8 mouse cellular contexts compared by ENCODE assay signal in genomic region chr1:127827325-127827724, GRCm38 (mm10). TPM values are rescaled to one million over a fixed set of nuclear protein-coding genes. Genes with fewer than 3 reads are reported as not detected.
DNase-seq lines count a peak whose midpoint lies in the region; ATAC-seq and TF ChIP-seq lines count a peak whose summit lies in the region.

No protein-coding gene starts in this region.

- H3K9ac ChIP-seq in intestine, postnatal 0 days (ENCODE audit: low read depth, low read length) = no peak overlapping the region
- no peak overlapping the region for H3K9ac ChIP-seq in stomach, postnatal 0 days (ENCODE audit: low read length)

- no peak for TF ChIP-seq POLR2A in spleen, adult 2 months (IDR thresholded peaks at IDR 0.05; ENCODE audit: low read depth, low read length)

- peak; percentile 49; the same call in 1 of the 2 replicates for ATAC-seq in intestine, postnatal 0 days
- no peak for ATAC-seq in stomach, postnatal 0 days (ENCODE audit: low FRiP score, low TSS enrichment)

- no peak overlapping the region for H3K4me2 ChIP-seq in intestine, postnatal 0 days (replicated peaks; ENCODE audit: low read depth)
- no peak overlapping the region for H3K4me2 ChIP-seq in stomach, postnatal 0 days (replicated peaks; ENCODE audit: low read depth)

- H3K4me3 ChIP-seq in spleen, adult 2 months (ENCODE audit: extremely low read depth, insufficient read depth, insufficient read length) = no peak overlapping the region
- no peak overlapping the region for H3K4me3 ChIP-seq in intestine, postnatal 0 days (ENCODE audit: low read depth, low read length)
- no peak overlapping the region for H3K4me3 ChIP-seq in stomach, postnatal 0 days (ENCODE audit: low read depth, low read length)

- TF ChIP-seq CTCF in spleen, adult 2 months (IDR thresholded peaks at IDR 0.05; ENCODE audit: extremely low read depth, insufficient read depth, insufficient read length, insufficient replicate concordance) = no peak
- peak; percentile 82 for TF ChIP-seq CTCF in intestine, postnatal 0 days (IDR thresholded peaks at IDR 0.05; ENCODE audit: low read depth)
- TF ChIP-seq CTCF in stomach, postnatal 0 days (IDR thresholded peaks at IDR 0.05; ENCODE audit: low read depth) = peak; percentile 85

- no peaks in the 10 kb centered on the region for H3K27me3 ChIP-seq in spleen, adult 2 months (ENCODE audit: control insufficient read depth, insufficient read depth, low read length)
- no peaks in the 10 kb centered on the region for H3K27me3 ChIP-seq in intestine, postnatal 0 days (replicated peaks; ENCODE audit: control insufficient read depth, insufficient read depth, low read length)
- no peaks in the 10 kb centered on the region for H3K27me3 ChIP-seq in stomach, postnatal 0 days (ENCODE audit: control insufficient read depth, insufficient read depth, low read length)

- H3K27ac ChIP-seq in spleen, adult 2 months (ENCODE audit: insufficient read depth, low read length) = no peak overlapping the region
- no peak overlapping the region for H3K27ac ChIP-seq in intestine, postnatal 0 days (ENCODE audit: low read depth, low read length)
- H3K27ac ChIP-seq in stomach, postnatal 0 days (replicated peaks) = no peak overlapping the region

- peak; percentile 30 to 71 for DNase-seq in heart, adult 18-20 months
- no peak for DNase-seq in heart, adult 11 months
- peak; percentile 15 to 45 for DNase-seq in spleen, adult 2 months (ENCODE audit: low read depth in 1 of 2, low spot score in 2 of 2)
- no peak for DNase-seq in spleen, adult 12 weeks (ENCODE audit: low spot score)
- DNase-seq in c-Kit-positive CD71-positive TER-119-positive erythroid progenitor cells, embryonic 14.5 days (ENCODE audit: low spot score) = peak; percentile 60
- DNase-seq in stomach, postnatal 0 days (ENCODE audit: low spot score) = no peak
- DNase-seq in gastrocnemius, postnatal 25 days = no peak

- H3K9me3 ChIP-seq in intestine, postnatal 0 days (ENCODE audit: control insufficient read depth) = no peaks in the 10 kb centered on the region
- H3K9me3 ChIP-seq in stomach, postnatal 0 days (ENCODE audit: control insufficient read depth, low read length) = no peaks in the 10 kb centered on the region

- no peaks in the 10 kb centered on the region for H3K4me1 ChIP-seq in spleen, adult 2 months (ENCODE audit: control insufficient read depth, insufficient read depth, insufficient read length)
- no peaks in the 10 kb centered on the region for H3K4me1 ChIP-seq in intestine, postnatal 0 days (replicated peaks; ENCODE audit: control insufficient read depth, insufficient read depth, low read length)
- H3K4me1 ChIP-seq in stomach, postnatal 0 days (replicated peaks; ENCODE audit: control insufficient read depth, insufficient read depth) = no peaks in the 10 kb centered on the region

- no peak for TF ChIP-seq EP300 in stomach, postnatal 0 days (optimal IDR thresholded peaks at IDR 0.05)

- no peaks in the 10 kb centered on the region for H3K36me3 ChIP-seq in spleen, adult 2 months (ENCODE audit: control insufficient read depth, insufficient read depth, low read length)
- no peaks in the 10 kb centered on the region for H3K36me3 ChIP-seq in intestine, postnatal 0 days (ENCODE audit: control insufficient read depth, insufficient read depth)
- H3K36me3 ChIP-seq in stomach, postnatal 0 days (ENCODE audit: control insufficient read depth, insufficient read depth, low read length) = no peaks in the 10 kb centered on the region

- WGBS in spleen, adult 2 months = 17% methylated on average over 2 of the region's 2 CpGs
- 10% methylated on average over 2 of the region's 2 CpGs for WGBS in intestine, postnatal 0 days
- 15% methylated on average over 2 of the region's 2 CpGs for WGBS in stomach, postnatal 0 days

RNA-seq across cellular contexts. Expression of gene Map3k19, which starts 27.5 kb away (rescaled TPM):
- total RNA-seq in heart, adult 18-20 months (2021) = under 1 TPM in 1 of 2 experiments, not detected in 1; 0.28 TPM
- 1.2 and 2.1 TPM in 2 replicates for polyA plus RNA-seq in spleen, adult 2 months (2012; rRNA removed)
- polyA plus RNA-seq in intestine, postnatal 0 days (2015; fragmentation: Nextera tagmentation; extraction: Ambion mirVana) = not detected in 2 replicates
- not detected in 2 replicates for polyA plus RNA-seq in stomach, postnatal 0 days (2015; fragmentation: Nextera tagmentation; extraction: Ambion mirVana)
- total RNA-seq in gastrocnemius, postnatal 25 days (2021) = under 1 TPM in 1 of 2 experiments, not detected in 1; 0.08 TPM

RNA-seq across cellular contexts. Expression of gene Rab3gap1, which starts 41.2 kb away (rescaled TPM):
- 10 to 100 TPM; 37.0 to 40.4 TPM for total RNA-seq in heart, adult 18-20 months (2021)
- 17.7 and 19.8 TPM in 2 replicates for polyA plus RNA-seq in spleen, adult 2 months (2012; rRNA removed)
- polyA plus RNA-seq in intestine, postnatal 0 days (2015; fragmentation: Nextera tagmentation; extraction: Ambion mirVana) = 12.5 and 13.0 TPM in 2 replicates
- 13.5 and 13.8 TPM in 2 replicates for polyA plus RNA-seq in stomach, postnatal 0 days (2015; fragmentation: Nextera tagmentation; extraction: Ambion mirVana)
- 10 to 100 TPM; 19.8 to 21.2 TPM for total RNA-seq in gastrocnemius, postnatal 25 days (2021)

RNA-seq across cellular contexts. Expression of gene Ccnt2, which starts 53.4 kb away (rescaled TPM):
- total RNA-seq in heart, adult 18-20 months (2021) = 10 to 100 TPM; 18.1 to 21.1 TPM
- 18.7 and 19.5 TPM in 2 replicates for polyA plus RNA-seq in spleen, adult 2 months (2012; rRNA removed)
- 17.7 and 21.1 TPM in 2 replicates for polyA plus RNA-seq in intestine, postnatal 0 days (2015; fragmentation: Nextera tagmentation; extraction: Ambion mirVana)
- polyA plus RNA-seq in stomach, postnatal 0 days (2015; fragmentation: Nextera tagmentation; extraction: Ambion mirVana) = 24.7 and 30.1 TPM in 2 replicates
- 10 to 100 TPM; 21.8 to 22.0 TPM for total RNA-seq in gastrocnemius, postnatal 25 days (2021)

Comparison
In these comparisons a context has a peak if more than half of its experiments do, and no peak if none do; other contexts are left out.
1. DNase-seq: peak in heart, adult 18-20 months (2 of 2), spleen, adult 2 months (2 of 2) and c-Kit-positive CD71-positive TER-119-positive erythroid progenitor cells, embryonic 14.5 days (single experiment); none in heart, adult 11 months (single experiment), spleen, adult 12 weeks (single experiment), stomach, postnatal 0 days (single experiment) and gastrocnemius, postnatal 25 days (single experiment).